Mouse (Mus musculus): Measurements from ENCODE around the gene Cyp4a29. TPM values are rescaled to one million over a fixed set of nuclear protein-coding genes. Genes with fewer than 3 reads are reported as not detected.

Cyp4a29 gene
- polyA plus RNA-seq (2017; shearing (Covaris generic)), result under 1 TPM in 1 of 2 experiments, not detected in 1; 0.23 TPM

GRCm38 (mm10) chr4:115241784-115242183 is at the start of gene Cyp4a29:
TSS of gene Cyp4a29 (plus strand) at chr4:115242084.

GRCm38 (mm10) chr4:115298746-115299145 is 56.9 kb downstream of the Cyp4a29 start, which contains the start of gene Cyp4a12a:
TSS of gene Cyp4a12a (plus strand) at chr4:115299046.

Other genes starting within 250 kb of the Cyp4a29 start
- gene Stil, start 241.9 kb upstream of the Cyp4a29 start, polyA plus RNA-seq (2017; shearing (Covaris generic)), result 1 to 10 TPM in 1 of 2 experiments, under 1 TPM in 1; 0.51 to 1.6 TPM
- gene Tal1, start 185.7 kb upstream of the Cyp4a29 start, polyA plus RNA-seq (2017; shearing (Covaris generic)), result under 1 TPM in 1 of 2 experiments, not detected in 1; 0.71 TPM
- 10 to 100 TPM; 14.6 to 42.7 TPM for gene Pdzk1ip1, start 153.4 kb upstream of the Cyp4a29 start, polyA plus RNA-seq (2017; shearing (Covaris generic))
- gene Cyp4x1, start 107.8 kb upstream of the Cyp4a29 start, polyA plus RNA-seq (2017; shearing (Covaris generic)), result under 1 TPM; 0.20 to 0.38 TPM
- under 1 TPM in 1 of 2 experiments, not detected in 1; 0.15 TPM for gene Cyp4a12a, start 57.0 kb downstream of the Cyp4a29 start, polyA plus RNA-seq (2017; shearing (Covaris generic))
- under 1 TPM in 1 of 2 experiments, not detected in 1; 0.06 TPM for gene Cyp4a12b, start 169.5 kb downstream of the Cyp4a29 start, polyA plus RNA-seq (2017; shearing (Covaris generic))
- under 1 TPM in 1 of 2 experiments, not detected in 1; 0.20 TPM for gene Cyp4a30b, start 210.5 kb downstream of the Cyp4a29 start, polyA plus RNA-seq (2017; shearing (Covaris generic))

All from inflammation-experienced regulatory T-cells (primary cell).